Mouse (Mus musculus) erythroblast, embryonic 14.5 days (primary cell): ENCODE results near the gene Tceanc2.

ENCODE experiments used
- GATA1 ChIP-seq: IDR thresholded peaks from 2 replicates; pipeline ENCODE4 v1.6.1; 2012; ENCODE audit warnings: low read length, inconsistent platforms, mixed read lengths
- TAL1 ChIP-seq: IDR thresholded peaks from 3 replicates; pipeline ENCODE4 v1.6.1; 2012; ENCODE audit warnings: low read length, inconsistent platforms, mixed read lengths

GRCm38 (mm10) chr4:107159166-107159773 lies 19.6 kb downstream of the Tceanc2 start:
- TF ChIP-seq GATA1 (no peak), TAL1 (no peak)
